Mouse (Mus musculus): ENCODE data around the gene Ankrd35. TPM values are rescaled to one million over a fixed set of nuclear protein-coding genes. Genes with fewer than 3 reads are reported as not detected.
"Not testable (repeated sequence)": the region's sequence is repeated elsewhere in the genome, so short reads cannot be mapped to it uniquely, and the experiment has no call there.

Gene Ankrd35
- total RNA-seq, 2 experiments from 2014 or later = 4.6 to 7.6 TPM

GRCm38 (mm10) chr3:96733984-96734383 lies 64.1 kb downstream of the Ankrd35 start:
- intact Hi-C loops (cut with DNase I) = no loop called here
- no peak for DNase-seq (ENCODE audit: low spot score in 2 of 2)

- no peak for DNase-seq (ENCODE audit: low spot score in 2 of 2)
- intact Hi-C loops (cut with DNase I) = no loop called here
These were observed 65.3 kb downstream of the Ankrd35 start for GRCm38 (mm10) chr3:96735200-96735599.

GRCm38 (mm10) chr3:96737013-96737740 lies 67.2 kb downstream of the Ankrd35 start:
- intact Hi-C loops (cut with DNase I) = no loop called here
- DNase-seq (ENCODE audit: low spot score in 2 of 2) = no peak

- DNase-seq (ENCODE audit: low spot score in 2 of 2) = no peak
- intact Hi-C loops (cut with DNase I) = no loop called here
These were observed 68.1 kb downstream of the Ankrd35 start for GRCm38 (mm10) chr3:96737995-96738394.

GRCm38 (mm10) chr3:96740279-96740678 lies 70.3 kb downstream of the Ankrd35 start:
- intact Hi-C loops (cut with DNase I); DNase-seq (ENCODE audit: low spot score in 2 of 2): not testable (repeated sequence)

Other genes starting within 250 kb of the Ankrd35 start
- gene BC107364, start 217.8 kb upstream of the Ankrd35 start, total RNA-seq (2021) = not detected
- gene Hfe2, start 145.0 kb upstream of the Ankrd35 start, total RNA-seq (2021) = under 1 TPM; 0.18 to 0.42 TPM
- 10 to 100 TPM; 26.9 to 36.8 TPM for gene Txnip, start 112.2 kb upstream of the Ankrd35 start, total RNA-seq (2021)
- not detected for gene Gm16253, start 93.1 kb upstream of the Ankrd35 start, total RNA-seq (2021)
- 10 to 100 TPM; 26.6 to 29.7 TPM for gene Polr3gl, start 76.0 kb upstream of the Ankrd35 start, total RNA-seq (2021)
- 10 to 100 TPM; 69.9 to 72.6 TPM for gene Ankrd34a, start 73.5 kb upstream of the Ankrd35 start, total RNA-seq (2021)
- 10 to 100 TPM; 22.1 to 24.8 TPM for gene Lix1l, start 69.0 kb upstream of the Ankrd35 start, total RNA-seq (2021)
- gene Rbm8a, start 40.2 kb upstream of the Ankrd35 start, total RNA-seq (2021) = 10 to 100 TPM; 40.1 to 41.5 TPM
- gene Pex11b, start 34.8 kb upstream of the Ankrd35 start, total RNA-seq (2021) = 10 to 100 TPM; 49.2 to 49.7 TPM
- under 1 TPM; 0.40 to 0.44 TPM for gene Gm42957, start 34.7 kb upstream of the Ankrd35 start, total RNA-seq (2021)
- 1 to 10 TPM; 1.5 to 2.5 TPM for gene Itga10, start 24.5 kb upstream of the Ankrd35 start, total RNA-seq (2021)
- 10 to 100 TPM; 17.6 to 22.7 TPM for gene Pias3, start 26.3 kb downstream of the Ankrd35 start, total RNA-seq (2021)
- 1 to 10 TPM; 5.7 to 6.6 TPM for gene Nudt17, start 38.4 kb downstream of the Ankrd35 start, total RNA-seq (2021)
- gene Polr3c, start 57.5 kb downstream of the Ankrd35 start, total RNA-seq (2021) = 10 to 100 TPM; 25.5 to 27.7 TPM
- gene Rnf115, start 57.5 kb downstream of the Ankrd35 start, total RNA-seq (2021) = 10 to 100 TPM; 72.8 to 76.7 TPM
- not detected for gene Pdzk1, start 159.2 kb downstream of the Ankrd35 start, total RNA-seq (2021)
- gene Cd160, start 159.2 kb downstream of the Ankrd35 start, total RNA-seq (2021) = not detected
- gene Gja5, start 234.6 kb downstream of the Ankrd35 start, total RNA-seq (2021) = 1 to 10 TPM; 2.0 to 2.7 TPM
- gene Gpr89, start 235.2 kb downstream of the Ankrd35 start, total RNA-seq (2021) = 10 to 100 TPM; 46.1 to 46.3 TPM